Mouse (Mus musculus) ovary, postnatal 36 days (tissue): ENCODE results near the gene Ndufaf3.
"Not testable (repeated sequence)": the region's sequence is repeated elsewhere in the genome, so short reads cannot be mapped to it uniquely, and the experiment has no call there.

Experiments
- DNase-seq: peaks from one replicate; pipeline ENCODE4 v3.0.0; 2022; ENCODE audit warnings: low spot score, mixed read lengths

The Ndufaf3 gene

GRCm38 (mm10) chr9:108566815-108567776 lies at the start of gene Ndufaf3:
TSS of gene Ndufaf3 (minus strand) at chr9:108567434.
- peak; percentile 95 for DNase-seq

- no peak for DNase-seq
These were observed 44.3 kb upstream of the Ndufaf3 start for GRCm38 (mm10) chr9:108611488-108611887.

- DNase-seq, result no peak
These were observed 41.7 kb upstream of the Ndufaf3 start for GRCm38 (mm10) chr9:108608889-108609288.

GRCm38 (mm10) chr9:108607929-108608328 lies 40.7 kb upstream of the Ndufaf3 start:
- DNase-seq, result not testable (repeated sequence)

GRCm38 (mm10) chr9:108601986-108602385 lies 34.8 kb upstream of the Ndufaf3 start:
- no peak for DNase-seq

- no peak for DNase-seq
These were observed 32.8 kb upstream of the Ndufaf3 start for GRCm38 (mm10) chr9:108600011-108600410.

- DNase-seq, result no peak
These were observed 31.9 kb upstream of the Ndufaf3 start for GRCm38 (mm10) chr9:108599021-108599566.

GRCm38 (mm10) chr9:108596998-108597764 lies 29.9 kb upstream of the Ndufaf3 start, which contains the start of gene P4htm:
TSS of gene P4htm (minus strand) at chr9:108597667.
- peak; percentile 75 for DNase-seq

GRCm38 (mm10) chr9:108594354-108594753 lies 27.1 kb upstream of the Ndufaf3 start:
- no peak for DNase-seq

GRCm38 (mm10) chr9:108591462-108591861 lies 24.2 kb upstream of the Ndufaf3 start:
- no peak for DNase-seq

GRCm38 (mm10) chr9:108589229-108589628 lies 22.0 kb upstream of the Ndufaf3 start:
- no peak for DNase-seq

GRCm38 (mm10) chr9:108587571-108588180 lies 20.4 kb upstream of the Ndufaf3 start:
- peak; percentile 77 for DNase-seq

GRCm38 (mm10) chr9:108579344-108579690 lies 12.1 kb upstream of the Ndufaf3 start:
- DNase-seq, result no peak

GRCm38 (mm10) chr9:108578545-108579343 lies 11.5 kb upstream of the Ndufaf3 start, which contains the start of gene Wdr6:
TSS of gene Wdr6 (minus strand) at chr9:108578739.
- peak; percentile 92 for DNase-seq

- no peak for DNase-seq
These were observed 10.8 kb upstream of the Ndufaf3 start for GRCm38 (mm10) chr9:108577934-108578544.

- DNase-seq, result no peak
These were observed 9.8 kb upstream of the Ndufaf3 start for GRCm38 (mm10) chr9:108577025-108577424.

- DNase-seq, result no peak
These were observed 8.4 kb upstream of the Ndufaf3 start for GRCm38 (mm10) chr9:108575321-108576297.

GRCm38 (mm10) chr9:108574921-108575320 lies 7.7 kb upstream of the Ndufaf3 start:
- DNase-seq, result no peak
